Mouse (Mus musculus): ENCODE results near the gene Trnp1.

Gene Trnp1

DNA sequence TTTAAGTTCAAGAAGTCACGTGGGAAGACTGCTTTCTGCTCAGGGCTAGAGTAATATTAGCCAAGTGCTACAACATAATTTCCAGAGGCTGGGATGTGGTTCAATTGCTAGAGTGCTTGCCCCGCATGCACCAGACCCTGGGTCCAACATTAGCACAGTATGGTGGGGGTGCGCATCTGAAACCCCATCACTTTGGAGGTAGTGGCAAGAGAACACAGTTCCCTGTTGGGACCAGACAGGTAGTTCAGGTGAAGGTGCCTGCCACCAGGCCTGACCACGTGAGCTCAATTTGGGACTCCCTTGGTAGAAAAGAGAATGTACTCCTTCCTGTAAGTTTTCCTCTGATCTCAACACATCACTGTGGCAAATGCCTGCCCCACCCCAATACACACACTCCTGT, 3.5 kb downstream of the Trnp1 start:
- CTCF ChIA-PET = interaction anchor here (1.1 to 1.2 kb wide), 2 partner anchors 15 to 19 kb away, joined by 3 read pairs; partner anchors contain the start of gene Tent5b

GRCm38 (mm10) chr4:133494432-133494831, 3.9 kb downstream of the Trnp1 start:
- CTCF ChIA-PET = interaction anchor here (1.2 kb wide), 1 partner anchor 14 kb away, joined by 3 read pairs; the partner anchor contains the start of gene Tent5b

- CTCF ChIA-PET = interaction anchor here (1.2 kb wide), 1 partner anchor 14 kb away, joined by 3 read pairs; the partner anchor contains the start of gene Tent5b
Observed at GRCm38 (mm10) chr4:133493895-133494294, 4.5 kb downstream of the Trnp1 start.

GRCm38 (mm10) chr4:133491800-133492199, 6.5 kb downstream of the Trnp1 start:
- CTCF ChIA-PET = no interaction called here

DNA sequence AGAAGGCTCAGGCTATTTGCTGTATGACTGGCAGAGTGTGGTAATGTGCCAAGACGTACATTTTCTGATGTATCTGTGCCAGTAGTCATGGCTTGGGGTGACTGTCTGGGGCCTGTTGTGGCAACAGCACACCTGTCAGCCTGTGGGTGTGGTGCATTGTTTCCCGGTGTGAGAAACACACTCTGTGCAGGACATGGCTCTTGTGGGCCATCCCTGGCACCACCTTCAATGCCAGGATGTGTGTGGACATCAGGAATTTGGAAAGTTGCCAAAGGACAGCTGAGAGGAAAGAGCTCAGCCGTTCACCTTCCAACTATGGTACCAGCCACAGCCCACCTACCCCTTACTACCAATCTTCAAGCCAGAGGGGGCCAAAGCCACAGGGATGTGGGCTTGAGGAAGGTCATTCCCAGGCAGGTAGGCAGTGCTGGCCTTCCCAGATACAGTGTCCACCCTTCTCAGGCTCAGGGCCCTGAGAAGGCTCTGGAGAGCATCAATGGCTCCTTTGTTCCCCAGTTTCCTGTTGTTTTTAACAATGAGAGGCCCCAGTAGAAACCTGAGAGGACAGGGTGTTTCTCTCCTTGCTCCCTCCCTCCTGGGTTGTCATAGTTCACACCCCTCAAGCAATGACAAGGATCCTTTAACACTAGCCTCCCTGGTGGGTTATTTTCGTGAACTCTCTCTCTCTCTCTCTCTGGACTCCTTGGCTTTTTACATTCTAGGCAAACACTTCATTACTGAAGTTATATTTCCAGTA, 8.7 kb downstream of the Trnp1 start:
- CTCF ChIA-PET = interaction anchor here (0.7 kb wide), 1 partner anchor 477 kb away, joined by 13 read pairs; no protein-coding TSS in a partner anchor

DNA sequence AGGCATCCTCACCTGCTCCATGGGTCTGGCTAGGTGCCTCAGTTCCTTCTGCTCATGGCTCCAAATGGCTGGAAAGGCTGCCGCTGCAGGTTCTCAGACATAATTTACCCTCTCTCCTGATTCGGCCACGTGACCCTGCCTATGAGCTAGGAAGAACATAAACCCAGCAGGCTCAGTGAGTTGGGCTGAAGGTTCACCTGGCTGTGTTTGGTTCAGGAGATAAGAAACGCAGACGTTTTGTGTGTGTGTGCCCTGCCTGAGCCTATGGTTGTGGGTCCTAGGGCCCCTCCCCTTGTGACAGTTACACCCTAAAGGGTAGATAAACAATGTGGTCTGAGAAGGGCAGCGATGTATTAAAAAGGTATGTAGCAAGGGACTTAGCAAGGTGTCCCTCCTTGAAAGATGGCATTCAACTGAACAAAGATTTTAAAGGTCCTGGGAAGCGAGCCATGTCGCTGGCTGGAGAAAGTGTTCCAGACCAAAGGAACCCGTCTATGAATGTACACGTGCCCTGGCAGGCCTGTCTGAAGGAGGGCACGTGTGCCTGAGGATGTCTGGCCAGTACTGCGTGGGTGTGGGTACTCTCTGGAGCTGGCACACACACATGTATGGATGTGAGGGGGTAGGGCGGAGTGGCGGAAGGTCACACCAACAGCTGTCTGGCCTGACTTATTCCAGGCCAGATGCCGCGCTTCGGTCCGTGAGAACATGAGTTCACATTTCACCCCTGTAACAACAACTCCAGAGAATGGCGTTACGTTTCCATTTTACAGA, 9.5 kb downstream of the Trnp1 start:
- CTCF ChIA-PET = no interaction called here

GRCm38 (mm10) chr4:133486673-133487357, 11.5 kb downstream of the Trnp1 start:
- CTCF ChIA-PET = no interaction called here

GRCm38 (mm10) chr4:133485691-133486425, 12.5 kb downstream of the Trnp1 start:
- CTCF ChIA-PET = no interaction called here

- CTCF ChIA-PET = no interaction called here
Observed at GRCm38 (mm10) chr4:133484266-133485025, 13.9 kb downstream of the Trnp1 start.

DNA sequence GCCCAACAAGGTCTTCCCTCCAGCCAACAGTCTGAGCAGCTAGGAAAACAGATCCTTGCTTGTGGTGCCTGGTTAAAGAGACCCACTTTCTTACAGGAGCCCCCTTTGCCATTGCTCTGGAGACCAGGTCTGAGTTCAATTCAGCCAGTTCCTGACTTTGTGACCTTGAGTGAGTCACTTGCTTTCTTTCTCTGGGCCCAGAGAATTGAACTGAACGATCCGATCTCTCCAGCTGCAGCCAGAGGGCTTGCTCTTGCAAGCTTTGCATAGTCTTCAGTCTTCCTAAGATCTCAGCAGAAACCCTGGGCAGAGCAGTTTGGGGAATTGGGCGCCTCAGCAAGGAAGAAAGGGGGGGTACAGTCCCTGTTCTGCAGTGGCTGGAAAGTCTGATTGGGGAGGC, 15.9 kb downstream of the Trnp1 start:
- CTCF ChIA-PET = no interaction called here

- CTCF ChIA-PET = interaction anchor here (0.6 to 1.4 kb wide), 2 partner anchors 18 to 593 kb away, joined by 10 to 18 read pairs; no protein-coding TSS in a partner anchor
Observed at GRCm38 (mm10) chr4:133481488-133481887, 16.9 kb downstream of the Trnp1 start.

- CTCF ChIA-PET = interaction anchor here (0.6 to 1.4 kb wide), 3 partner anchors 13 to 797 kb away, joined by 3 to 18 read pairs (median 3); no protein-coding TSS in a partner anchor
Observed at GRCm38 (mm10) chr4:133480754-133481153, 17.6 kb downstream of the Trnp1 start.

DNA sequence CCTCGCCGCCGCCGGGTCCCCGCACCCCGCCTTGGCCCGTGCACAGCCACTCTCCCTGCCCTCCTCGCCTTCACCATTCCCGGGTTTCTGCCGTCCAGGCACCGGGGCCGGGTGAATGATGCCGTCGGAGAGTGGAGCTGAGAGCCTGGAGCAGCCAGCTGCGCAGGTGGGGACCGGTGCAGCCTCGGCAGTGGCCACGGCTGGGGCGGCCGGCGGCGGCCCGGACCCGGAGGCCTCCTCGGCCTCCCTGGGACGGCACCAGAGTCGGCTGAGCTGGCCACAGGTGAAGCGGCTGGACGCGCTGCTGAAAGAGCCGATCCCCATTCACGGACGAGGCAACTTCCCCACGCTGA, 18.2 kb downstream of the Trnp1 start:
- CTCF ChIA-PET = interaction anchor here (1.0 kb wide), 1 partner anchor 14 kb away, joined by 3 read pairs; no protein-coding TSS in a partner anchor

DNA sequence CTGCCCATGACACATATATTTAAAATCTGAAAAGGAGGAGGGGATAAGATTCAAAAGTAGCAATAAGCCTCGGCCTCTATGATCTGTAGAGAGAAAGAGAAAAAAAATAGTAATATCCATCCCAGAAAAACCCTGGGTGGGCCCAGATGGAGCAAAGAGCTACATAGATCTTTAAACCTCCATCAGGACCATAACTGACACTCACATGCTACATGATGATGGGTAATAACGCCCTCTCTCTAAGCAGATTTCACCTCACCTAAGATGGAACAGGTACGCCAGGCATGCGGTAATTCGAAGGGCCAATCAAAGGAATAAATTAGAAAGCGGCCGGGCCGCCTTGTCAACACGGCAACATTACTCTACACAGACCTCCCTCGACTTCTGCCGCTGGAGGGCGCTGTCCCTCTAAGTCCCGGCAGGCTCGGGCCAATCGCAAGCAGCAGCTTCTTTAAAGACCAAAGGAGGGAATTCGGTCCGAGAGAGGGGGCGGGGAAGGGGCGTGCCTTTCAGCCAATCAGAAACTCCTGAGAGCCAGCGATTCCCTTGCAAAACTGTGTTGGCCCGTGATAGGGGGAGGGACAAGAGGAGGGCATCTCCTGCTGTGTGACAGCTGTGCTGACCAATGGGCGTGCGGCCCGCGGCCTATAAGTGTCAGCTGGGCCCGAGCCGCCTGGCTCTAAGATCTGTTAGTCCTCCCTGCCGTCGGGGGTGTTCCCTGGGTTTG, 18.7 kb downstream of the Trnp1 start, which contains the start of gene Tent5b:
TSS of gene Tent5b (plus strand) at position 675 of the 727 bp plus-strand sequence.
- CTCF ChIA-PET = interaction anchor here (1.0 kb wide), 1 partner anchor 15 kb away, joined by 3 read pairs; no protein-coding TSS in a partner anchor

DNA sequence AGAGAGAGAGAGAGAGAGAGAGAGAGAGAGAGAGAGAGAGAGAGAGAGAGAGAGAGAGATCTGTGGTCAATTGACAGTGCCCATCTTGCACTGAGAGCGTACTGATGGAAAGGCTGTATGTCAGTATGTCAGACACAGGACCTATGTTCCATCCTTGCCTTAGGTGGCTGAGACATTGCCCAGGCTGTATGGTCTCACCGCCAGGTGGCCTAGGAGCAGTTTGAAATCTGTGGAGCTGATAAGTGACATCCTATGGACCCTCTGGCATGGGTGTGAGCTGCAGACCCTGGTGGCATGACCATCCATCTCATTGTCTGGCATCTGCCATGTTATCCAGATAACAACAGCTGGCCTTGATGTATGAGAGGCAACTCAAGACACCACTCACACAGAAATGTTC, 24.5 kb downstream of the Trnp1 start:
- CTCF ChIA-PET = no interaction called here

DNA sequence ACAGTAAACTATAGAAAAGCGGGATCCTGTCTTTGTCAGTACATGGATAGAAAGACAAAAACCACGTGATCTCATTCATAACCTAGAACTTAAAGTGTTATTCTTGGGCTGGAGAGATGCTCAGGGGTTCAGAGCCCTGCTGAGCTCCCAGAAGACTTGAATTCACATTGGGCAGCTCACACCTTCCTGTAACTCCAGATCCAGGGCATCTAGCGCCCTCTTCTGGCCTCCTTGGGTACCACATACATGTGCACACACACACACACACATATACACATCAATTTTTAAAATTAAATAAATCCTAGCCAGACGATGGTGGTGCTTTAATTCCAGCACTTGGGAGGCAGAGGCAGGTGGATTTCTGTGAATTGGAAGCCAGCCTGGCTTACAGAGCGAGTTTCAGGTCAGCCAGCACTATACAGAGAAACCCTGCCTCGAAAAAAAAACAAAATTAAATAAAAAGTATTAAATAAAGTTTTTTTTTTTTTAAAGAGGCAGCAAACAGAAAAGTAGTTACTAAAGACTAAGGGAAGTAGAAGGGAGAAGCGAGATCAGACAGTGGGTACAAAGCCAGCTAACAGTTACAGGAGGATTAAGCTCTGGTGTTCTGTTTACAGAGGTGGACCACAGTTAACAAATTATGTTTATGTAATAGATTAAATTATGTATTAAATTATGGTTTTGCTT, 27.1 kb downstream of the Trnp1 start:
- CTCF ChIA-PET = interaction anchor here (0.7 kb wide), 1 partner anchor 356 kb away, joined by 3 read pairs; no protein-coding TSS in a partner anchor

GRCm38 (mm10) chr4:133469122-133469521, 29.2 kb downstream of the Trnp1 start:
- CTCF ChIA-PET = interaction anchor here (0.5 to 0.7 kb wide), 2 partner anchors 18 to 213 kb away, joined by 3 to 9 read pairs; no protein-coding TSS in a partner anchor

GRCm38 (mm10) chr4:133468080-133468479, 30.3 kb downstream of the Trnp1 start:
- CTCF ChIA-PET = no interaction called here

- CTCF ChIA-PET = interaction anchor here (0.6 kb wide), 1 partner anchor 115 kb away, joined by 3 read pairs; no protein-coding TSS in a partner anchor
Observed at GRCm38 (mm10) chr4:133463184-133463583, 35.2 kb downstream of the Trnp1 start.
